Mouse (Mus musculus): ENCODE results near the gene Acads. TPM values are rescaled to one million over a fixed set of nuclear protein-coding genes. Genes with fewer than 3 reads are reported as not detected.
"Not testable (repeated sequence)": the region's sequence is repeated elsewhere in the genome, so short reads cannot be mapped to it uniquely, and the experiment has no call there.

Gene Acads
- total RNA-seq, 2 experiments from 2014 or later: 211 to 251 TPM

- DNase-seq (ENCODE audit: low spot score in 2 of 2): no peak
Measured at GRCm38 (mm10) chr5:115150991-115151390, 31.8 kb upstream of the Acads start.

DNA sequence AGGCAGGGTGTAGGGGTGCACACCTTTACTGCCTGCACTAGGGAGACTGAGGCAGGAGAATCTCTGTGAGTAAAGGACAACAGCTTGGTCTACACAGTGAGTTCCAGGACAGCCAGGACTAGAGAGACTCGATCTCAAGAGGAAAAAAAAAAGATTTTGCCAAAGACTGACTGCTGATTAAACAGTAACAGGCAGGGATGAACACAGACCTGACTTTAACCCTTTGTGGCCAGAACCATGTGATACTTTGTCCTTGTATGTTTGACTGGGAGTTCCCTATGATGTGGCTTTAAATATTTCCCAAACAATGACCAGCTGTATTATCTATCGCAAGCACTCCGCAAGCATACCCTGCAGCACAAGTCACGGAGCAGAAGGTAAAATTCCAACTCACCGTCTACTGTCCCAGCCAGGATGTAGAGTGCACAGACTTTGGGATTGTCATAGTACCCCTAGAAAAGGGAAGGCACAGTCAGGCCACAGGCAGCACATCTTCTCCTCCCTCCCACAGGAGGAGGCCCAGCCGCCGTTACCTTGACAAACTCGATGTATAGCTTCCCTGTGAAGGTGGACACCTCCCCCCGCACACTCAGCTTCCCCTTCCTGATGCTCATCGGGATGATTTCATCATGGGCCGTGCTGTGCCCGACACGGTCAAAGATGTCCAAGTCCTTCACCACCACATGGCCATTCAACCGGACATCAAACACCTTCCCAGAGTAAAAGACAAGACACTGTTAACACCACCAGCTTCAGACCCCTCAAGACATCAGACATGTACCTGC is 30.7 kb upstream of the Acads start:
- DNase-seq (ENCODE audit: low spot score in 2 of 2): no peak

- DNase-seq (ENCODE audit: low spot score in 2 of 2): not testable (repeated sequence)
Measured at GRCm38 (mm10) chr5:115148872-115149271, 29.7 kb upstream of the Acads start.

DNA sequence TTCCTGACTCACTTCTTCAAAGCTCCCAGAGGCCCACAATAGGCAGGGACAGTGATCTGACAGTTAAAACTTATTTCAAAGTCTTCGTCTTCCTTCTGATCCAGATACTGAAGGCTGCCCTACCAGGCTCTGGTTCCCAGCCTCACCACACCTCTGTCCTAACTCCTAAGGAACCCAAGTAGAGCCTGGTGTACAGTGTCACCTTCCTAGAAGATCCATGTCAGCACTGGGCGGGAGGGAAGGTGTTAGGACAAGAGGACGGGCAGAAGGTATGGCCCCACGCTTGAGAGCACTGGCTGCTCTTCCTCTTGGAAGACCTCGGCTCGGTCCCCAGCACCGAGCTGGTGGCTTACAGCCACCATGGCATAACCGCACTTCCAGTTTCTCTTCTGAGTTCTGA is 29.2 kb upstream of the Acads start:
- no peak for DNase-seq (ENCODE audit: low spot score in 2 of 2)

DNA sequence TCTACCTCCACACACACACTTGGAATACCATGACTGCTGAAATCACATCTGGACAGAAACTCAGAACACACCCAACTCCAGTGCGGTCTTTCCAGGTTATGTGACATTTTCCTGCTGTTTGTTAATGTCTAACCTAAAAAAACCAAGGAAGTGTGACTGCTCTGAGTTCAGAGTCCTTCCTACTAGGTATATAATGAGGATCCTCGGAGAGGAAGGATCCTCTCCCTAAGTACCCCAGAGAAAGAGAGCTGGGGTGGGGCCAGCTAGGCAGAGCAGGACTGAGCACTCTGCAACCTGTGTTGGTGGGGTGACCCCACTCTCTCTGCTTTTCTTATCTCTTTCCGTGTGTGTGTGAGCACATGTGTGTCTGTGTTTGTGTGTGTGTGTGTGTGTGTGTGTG is 28.2 kb upstream of the Acads start:
- no peak for DNase-seq (ENCODE audit: low spot score in 2 of 2)

- DNase-seq (ENCODE audit: low spot score in 2 of 2): no peak
Measured at GRCm38 (mm10) chr5:115146747-115147130, 27.6 kb upstream of the Acads start.

- DNase-seq (ENCODE audit: low spot score in 2 of 2): no peak
Measured at GRCm38 (mm10) chr5:115145976-115146746, 27.0 kb upstream of the Acads start.

DNA sequence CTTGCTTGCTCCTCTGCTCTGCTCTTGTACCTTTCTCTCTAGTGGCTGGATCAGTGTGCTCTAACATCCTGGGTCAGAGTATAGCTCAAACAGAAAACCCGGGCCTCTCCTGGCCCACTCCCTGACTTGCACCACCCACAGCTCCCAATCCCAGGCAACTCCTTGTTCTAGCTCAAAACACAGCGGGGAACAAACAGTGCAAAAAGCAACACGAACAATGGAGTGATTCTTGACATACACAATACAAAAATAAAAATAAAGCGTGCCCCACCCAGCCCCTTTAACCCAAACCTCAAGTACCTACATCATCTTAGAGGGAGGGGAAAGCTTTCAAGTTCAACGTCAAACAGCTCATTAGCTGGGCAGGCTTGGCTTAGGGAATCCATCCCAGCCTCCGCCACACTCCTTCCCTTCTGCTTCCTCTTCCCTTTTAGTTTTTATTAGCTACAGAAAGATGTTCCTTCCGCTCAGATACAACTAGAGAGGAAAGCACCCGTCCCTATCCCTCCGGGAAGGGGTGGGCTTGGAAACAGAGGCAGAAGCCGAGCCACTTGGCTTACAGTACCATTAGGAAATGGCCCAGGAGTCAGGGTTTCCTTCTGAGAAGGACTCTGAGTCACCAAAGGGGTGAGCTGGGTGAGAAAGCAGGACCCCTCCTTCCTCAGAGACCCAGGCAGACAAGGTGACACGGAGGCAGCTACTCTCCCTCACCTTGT is 26.3 kb upstream of the Acads start:
- no peak for DNase-seq (ENCODE audit: low spot score in 2 of 2)

DNA sequence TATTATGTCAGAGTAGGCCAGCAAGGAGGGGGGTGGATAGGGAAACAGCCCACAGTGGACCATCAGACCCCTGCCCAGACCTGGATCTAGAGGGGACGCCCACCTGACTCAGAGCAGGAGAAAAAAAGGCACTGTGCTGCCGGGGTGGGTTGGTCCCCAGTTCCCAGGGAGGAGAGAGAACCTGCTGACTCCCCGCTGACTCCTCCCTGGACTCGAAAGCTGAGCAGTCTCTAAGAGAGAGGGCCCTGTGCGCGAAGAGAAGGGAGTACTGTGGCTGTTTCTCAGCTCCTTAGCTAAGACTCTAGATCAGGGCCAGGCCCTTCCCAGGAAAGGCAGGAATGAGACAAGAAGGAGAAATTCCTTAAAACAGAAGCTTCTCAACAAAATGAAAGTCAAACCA is 25.3 kb upstream of the Acads start:
- DNase-seq (ENCODE audit: low spot score in 2 of 2): no peak

DNA sequence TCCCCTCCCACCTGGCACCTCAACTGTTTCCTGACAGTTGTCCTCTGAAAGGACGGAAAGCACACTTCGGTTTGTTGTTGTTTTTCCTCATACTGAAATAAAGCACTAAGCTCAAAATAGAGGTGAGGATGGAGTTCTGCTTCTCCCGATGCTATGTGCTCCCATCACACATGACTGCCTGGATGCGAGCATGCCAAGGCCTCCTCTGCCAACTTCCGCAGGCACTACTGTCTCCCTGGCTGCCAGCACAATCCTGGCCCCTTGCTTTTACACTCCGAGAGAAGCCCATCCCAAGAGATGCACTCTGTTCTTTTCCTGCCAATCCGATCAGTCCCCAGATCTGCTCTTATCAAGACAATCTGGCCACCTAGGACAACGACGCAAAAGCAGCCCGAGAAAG is 24.4 kb upstream of the Acads start:
- DNase-seq (ENCODE audit: low spot score in 2 of 2): no peak

- DNase-seq (ENCODE audit: low spot score in 2 of 2): no peak
Measured at GRCm38 (mm10) chr5:115142166-115142697, 23.1 kb upstream of the Acads start.

DNA sequence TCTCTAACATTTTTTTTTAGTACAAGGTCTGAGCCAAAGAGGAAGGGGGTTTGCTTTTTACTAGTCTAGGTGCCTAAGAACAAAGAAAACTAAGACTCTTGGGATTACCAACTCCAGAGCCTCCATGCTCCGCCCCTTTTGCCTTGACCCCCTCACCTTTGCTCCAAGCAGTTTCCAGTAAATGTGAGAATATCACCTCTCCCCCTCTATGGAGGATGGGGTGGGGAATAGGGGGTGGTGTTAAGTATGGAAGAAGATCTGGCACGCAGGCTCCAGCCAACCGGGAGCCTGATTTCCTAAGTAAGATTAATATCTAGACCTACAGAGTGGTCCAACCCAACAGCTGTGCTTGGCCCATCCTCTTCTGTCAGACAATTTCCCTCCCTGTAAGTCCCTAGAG is 21.6 kb upstream of the Acads start:
- DNase-seq (ENCODE audit: low spot score in 2 of 2): no peak

GRCm38 (mm10) chr5:115139124-115139523 is 20.0 kb upstream of the Acads start:
- DNase-seq (ENCODE audit: low spot score in 2 of 2): no peak

DNA sequence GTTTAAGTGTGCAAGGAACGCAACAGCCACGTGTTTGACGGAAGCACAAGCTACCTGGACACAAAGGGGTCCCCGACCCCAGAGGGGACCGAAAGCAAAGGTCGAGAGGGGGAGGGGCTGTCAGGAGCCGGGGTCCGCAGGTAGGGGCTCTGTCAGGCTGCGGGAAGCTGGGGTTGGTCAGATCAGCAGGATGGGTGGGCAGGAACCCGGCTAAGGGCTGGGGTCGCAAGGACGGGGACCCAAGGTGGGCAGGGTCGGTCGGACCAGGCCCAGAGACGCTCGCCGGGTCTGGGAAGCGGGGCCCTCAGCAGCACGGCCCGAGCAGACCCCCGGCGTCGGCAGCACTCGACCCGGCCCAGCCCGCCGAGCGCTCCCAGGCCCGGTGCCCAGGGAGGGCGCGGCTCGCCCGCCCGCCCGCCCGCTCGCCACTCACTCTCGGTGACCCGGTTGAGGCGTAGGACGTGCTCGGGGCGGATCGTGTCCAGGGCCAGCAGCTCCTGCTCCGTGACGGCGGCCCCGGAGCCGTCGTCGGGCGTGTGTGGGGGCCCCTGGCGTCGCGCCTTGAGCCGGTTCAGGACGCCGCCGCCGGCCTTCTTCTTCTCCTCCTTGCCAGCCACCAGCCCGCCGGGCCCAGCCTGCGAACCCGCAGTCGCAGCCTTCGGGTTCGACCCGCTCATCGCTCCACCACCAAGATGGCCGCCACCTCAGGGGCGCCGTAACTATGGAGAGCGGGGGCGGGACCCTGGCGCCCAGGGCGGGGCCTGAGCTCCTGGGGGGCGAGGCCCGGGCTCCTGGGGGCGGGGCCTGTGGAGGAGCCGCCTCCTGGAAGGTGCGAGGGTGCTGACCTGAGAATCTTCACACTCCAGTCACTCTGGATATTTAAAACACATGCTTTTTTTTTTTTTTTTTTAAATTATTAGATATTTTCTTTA is 15.4 kb upstream of the Acads start, which contains the start of gene Unc119b:
Gene Unc119b (minus strand): TSS at position 742 of the 932 bp plus-strand sequence.
- peak; percentile 89 to 90 for DNase-seq (ENCODE audit: low spot score in 2 of 2)

DNA sequence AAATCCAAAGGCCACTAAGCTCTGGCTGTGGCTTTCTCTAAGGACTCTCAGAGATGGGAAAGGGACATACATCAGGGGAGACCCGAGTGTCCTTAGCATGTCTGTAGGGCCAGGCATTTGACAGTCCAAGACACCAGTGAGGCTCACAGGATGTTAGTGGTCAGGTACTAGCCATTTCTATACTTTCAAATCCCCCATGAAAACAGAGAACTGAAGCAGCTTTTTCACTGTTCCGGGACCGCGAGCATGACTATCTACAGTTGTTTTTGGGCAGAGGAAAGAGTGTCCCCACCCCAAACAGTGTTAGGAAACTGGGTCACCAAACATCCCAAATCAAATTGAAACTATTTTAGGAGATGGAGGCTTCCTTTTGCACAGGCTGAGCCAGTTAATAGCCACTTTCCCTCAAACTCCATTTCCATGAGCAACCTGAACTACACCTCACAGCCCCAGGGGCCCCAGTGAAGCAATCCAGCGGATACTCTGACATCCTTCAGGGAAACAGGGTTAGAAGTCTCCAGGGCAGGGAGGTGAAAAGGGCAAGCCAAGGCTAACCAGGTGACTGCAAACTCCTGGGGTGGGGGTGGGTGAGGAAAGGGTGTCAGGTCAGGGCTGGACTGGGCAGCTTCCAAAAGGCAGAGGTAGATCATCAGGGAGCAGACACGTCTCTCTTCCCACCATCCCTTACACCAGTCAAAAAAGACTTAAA is 14.4 kb upstream of the Acads start:
- no peak for DNase-seq (ENCODE audit: low spot score in 2 of 2)

- no peak for DNase-seq (ENCODE audit: low spot score in 2 of 2)
Measured at GRCm38 (mm10) chr5:115132465-115132864, 13.3 kb upstream of the Acads start.

DNA sequence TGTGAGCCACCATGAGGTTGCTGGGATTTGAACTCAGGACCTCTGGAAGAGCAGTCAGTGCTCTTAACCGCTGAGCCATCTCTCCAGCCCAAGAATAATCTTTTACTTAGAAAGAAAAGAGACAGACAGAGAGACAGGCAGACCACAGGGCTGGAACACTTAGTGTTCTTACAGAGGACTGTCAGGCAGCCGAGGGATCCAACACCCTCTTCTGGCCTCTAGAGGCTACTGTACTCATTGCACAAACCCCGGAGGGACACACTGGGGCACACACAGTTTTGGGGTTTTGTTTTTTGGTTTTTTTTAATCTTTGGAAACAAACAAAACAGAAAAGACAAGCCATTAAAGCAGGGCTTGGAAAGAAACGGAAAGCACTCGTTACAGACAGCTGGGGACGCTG is 10.2 kb upstream of the Acads start:
- no peak for DNase-seq (ENCODE audit: low spot score in 2 of 2)

- no peak for DNase-seq (ENCODE audit: low spot score in 2 of 2)
Measured at GRCm38 (mm10) chr5:115127421-115128179, 8.5 kb upstream of the Acads start.
